Mouse (Mus musculus): ENCODE data around the gene Zc3h12c.

Gene Zc3h12c

DNA sequence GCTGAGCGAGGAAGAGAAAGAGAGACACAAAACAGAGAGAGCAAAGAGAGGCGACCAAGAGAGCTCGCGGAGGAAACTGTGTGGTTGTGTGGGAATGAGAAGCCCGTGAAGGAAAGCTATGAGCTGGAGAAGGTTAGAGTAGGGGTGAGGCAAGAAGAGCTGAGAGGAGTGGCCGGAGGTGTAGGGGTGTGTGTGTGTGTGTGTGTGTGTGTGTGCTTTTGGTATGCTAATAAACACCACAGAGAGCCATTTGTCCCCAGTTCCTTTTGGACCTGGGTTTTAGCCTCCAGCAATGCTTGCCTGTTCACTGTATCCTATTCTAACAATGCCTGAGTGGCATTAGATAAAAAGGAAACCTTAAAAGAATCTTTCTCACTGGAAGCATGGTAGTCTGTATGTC, 43.1 kb downstream of the Zc3h12c start:
- ChIA-PET CTCF (interaction anchor here in 3 of 4 experiments (0.6 to 1.5 kb wide), 4 partner anchors 26 to 166 kb away, joined by 3 to 4 read pairs (median 3); no protein-coding TSS in a partner anchor), POLR2A (interaction anchor here in 2 of 4 experiments (0.9 to 1.7 kb wide), 8 partner anchors 11 to 162 kb away, joined by 3 to 5 read pairs (median 3); partner anchors contain the start of genes Fdx1 (in 1 of the 2) and Rdx (in 1 of the 2))

DNA sequence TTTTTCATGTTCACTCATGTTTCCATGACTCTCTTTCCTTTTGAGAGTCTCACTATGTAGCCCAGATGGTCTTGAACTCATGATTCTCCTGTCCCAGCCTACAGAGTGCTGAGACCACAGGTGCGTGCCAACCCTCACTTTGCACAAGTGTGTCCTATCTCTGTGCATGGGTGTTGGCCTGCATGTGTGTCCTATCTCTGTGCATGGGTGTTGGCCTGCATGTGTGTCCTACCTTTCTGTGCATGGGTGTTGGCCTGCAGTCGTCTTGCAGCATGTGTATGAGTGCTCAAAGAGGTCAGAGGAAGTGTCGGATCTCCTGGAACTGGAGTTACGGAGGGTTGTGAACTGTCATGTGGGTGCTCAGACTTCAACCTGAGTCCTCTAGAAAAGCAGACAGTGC, 49.2 kb downstream of the Zc3h12c start:
- ChIA-PET POLR2A (no interaction called here), CTCF (no interaction called here)

DNA sequence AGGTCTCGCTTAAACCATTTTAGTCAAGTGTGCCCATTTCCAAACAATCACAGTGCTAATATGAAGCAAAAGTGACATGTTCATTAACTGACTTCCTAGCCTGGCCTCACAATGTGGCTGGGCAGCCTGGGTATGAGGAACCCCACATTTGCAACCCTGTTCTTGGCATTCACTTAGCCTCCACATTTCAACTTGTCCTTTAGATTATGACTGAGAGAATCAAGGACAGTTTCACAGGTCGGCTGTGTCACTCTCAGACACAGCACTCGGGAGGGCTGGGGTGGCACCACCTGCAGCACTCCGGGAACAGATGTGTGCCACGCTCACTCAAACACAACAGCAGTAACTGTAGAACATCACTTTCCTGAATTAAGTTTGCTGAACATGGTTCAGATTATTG, 55.3 kb downstream of the Zc3h12c start:
- ChIA-PET CTCF (interaction anchor here in 1 of 4 experiments (1.2 kb wide), 1 partner anchor 14 kb away, joined by 7 read pairs; no protein-coding TSS in a partner anchor), POLR2A (interaction anchor here in 1 of 4 experiments (0.9 kb wide), 1 partner anchor 12 kb away, joined by 4 read pairs; no protein-coding TSS in a partner anchor)

DNA sequence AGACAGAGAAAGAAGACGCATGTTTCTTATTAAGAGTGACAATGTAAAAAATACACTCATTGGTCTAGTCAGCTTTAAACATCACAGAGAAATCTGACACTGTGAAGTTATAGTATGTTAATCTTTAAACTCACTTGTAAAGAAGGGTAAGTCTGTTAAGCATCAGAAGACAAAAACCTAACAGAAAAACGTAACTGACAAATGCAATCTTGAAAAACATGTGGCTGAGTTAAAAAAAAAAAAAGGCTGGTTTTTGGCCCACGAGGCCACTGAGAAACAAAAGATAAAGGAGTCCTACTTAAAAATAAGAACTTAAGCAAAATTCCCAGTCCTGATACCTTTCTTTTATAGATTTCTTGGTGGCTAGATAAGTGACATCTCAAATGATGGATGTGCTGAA, 57.6 kb downstream of the Zc3h12c start:
- POLR2A ChIA-PET: interaction anchor here in 1 of 4 experiments (1.2 kb wide), 2 partner anchors 9 to 12 kb away, joined by 3 read pairs; no protein-coding TSS in a partner anchor
- CTCF ChIA-PET: interaction anchor here in 2 of 4 experiments (1.1 to 1.6 kb wide), 2 partner anchors 8 to 12 kb away, joined by 3 to 6 read pairs; no protein-coding TSS in a partner anchor

DNA sequence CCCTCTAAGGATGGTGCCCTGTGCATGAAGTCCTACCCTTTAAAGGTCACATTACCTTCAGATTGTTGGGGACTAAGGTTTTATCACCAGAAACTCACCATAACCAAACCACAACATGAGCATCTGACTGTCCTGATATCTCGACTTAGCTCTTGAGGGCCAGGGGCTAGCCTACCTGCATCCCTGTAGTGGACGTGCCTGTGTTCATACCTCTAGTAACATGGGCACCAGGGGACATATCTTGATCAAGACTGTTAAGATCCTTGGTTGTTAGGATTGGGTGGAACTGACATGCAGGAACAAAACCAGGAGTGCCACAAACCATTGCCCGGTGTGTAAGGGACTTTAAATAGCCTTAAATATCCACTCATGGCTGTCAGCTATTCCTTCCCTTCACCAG, 61.2 kb downstream of the Zc3h12c start:
- ChIA-PET POLR2A (no interaction called here), CTCF (no interaction called here)

DNA sequence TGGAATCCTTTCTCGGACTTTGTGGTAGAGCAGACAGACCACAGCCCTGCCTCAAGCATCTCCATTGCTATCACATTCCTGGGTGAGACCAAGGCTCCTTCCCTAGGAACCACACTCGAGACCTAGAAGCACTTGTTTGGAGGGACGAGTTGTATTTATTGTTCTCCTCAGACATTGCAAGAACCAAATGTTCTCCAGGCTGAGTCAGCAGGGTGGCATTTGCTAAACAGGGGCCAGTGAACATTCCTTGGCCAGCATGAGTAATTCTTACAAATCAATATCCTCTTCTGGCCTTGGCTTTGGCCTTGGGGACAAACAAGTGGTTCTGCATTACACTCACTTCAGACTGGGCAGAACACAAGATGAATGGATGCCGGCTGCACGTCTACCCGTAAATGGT, 62.9 kb downstream of the Zc3h12c start:
- ChIA-PET POLR2A (interaction anchor here in 1 of 4 experiments (0.6 kb wide), 1 partner anchor 123 kb away, joined by 3 read pairs; no protein-coding TSS in a partner anchor), CTCF (no interaction called here)

DNA sequence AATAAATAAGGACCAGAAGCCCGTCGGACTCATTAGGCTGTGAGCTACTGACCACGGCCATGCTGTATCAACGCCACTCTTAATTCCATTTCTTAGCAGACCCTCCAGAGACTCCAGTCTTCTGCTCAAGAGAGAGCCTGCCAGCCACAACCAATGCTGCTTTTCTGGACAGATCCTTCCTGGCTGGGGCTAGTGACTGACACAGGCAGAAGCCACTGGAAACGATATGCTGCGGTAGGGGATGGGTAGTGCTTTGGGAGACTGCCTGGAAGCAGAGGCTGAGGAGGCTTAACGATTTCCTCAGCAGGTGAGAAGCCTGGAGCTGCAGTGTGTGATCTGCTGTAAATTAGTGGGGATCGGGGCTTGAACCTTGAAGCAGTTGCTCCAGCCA, 64.2 kb downstream of the Zc3h12c start:
- POLR2A ChIA-PET: interaction anchor here in 2 of 4 experiments (0.8 to 0.9 kb wide), 2 partner anchors 11 to 125 kb away, joined by 3 read pairs; no protein-coding TSS in a partner anchor

DNA sequence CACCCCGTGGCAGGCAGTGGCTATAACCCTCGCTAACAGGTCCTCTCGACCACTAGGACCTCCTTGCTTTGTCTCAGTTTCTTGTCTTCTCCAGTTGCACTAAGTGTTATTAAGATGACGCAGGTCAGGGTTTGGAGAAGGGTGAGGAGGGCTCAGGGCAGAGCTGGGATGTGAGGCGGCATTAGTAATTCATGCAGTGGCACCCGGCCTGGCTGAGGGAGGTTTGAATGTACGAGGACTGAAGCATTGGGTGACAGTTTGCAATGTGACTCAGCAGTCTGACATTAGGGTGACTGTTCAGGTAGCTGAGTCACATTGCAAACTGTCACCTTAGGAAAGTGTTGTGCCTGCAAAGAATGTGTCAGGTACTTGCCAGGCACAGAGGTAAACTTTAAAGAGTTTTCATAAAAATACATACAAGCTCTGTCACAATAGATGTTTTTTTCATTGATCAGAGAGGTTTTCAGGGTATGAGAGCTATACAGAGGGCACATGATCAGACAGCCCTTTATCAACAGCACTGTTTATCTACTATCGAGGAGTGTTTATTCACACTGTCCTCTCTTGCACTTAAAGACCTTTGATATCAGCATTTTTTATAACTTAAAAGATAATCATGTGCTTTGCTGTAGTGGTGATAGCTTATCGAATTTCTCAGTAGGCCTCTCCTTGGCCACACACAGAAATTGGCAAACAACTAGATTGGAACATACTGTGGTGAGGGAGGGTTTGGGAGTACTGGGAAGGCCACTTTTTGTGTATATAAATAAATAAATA, 64.7 kb downstream of the Zc3h12c start:
- ChIA-PET CTCF (interaction anchor here in 1 of 4 experiments (0.6 kb wide), 1 partner anchor 179 kb away, joined by 3 read pairs; no protein-coding TSS in a partner anchor), POLR2A (interaction anchor here in 2 of 4 experiments (0.8 to 0.9 kb wide), 2 partner anchors 12 to 125 kb away, joined by 3 read pairs; no protein-coding TSS in a partner anchor)

More for the DNA sequence above, 64.2 kb downstream of the Zc3h12c start:
- CTCF ChIA-PET: interaction anchor here in 1 of 4 experiments (0.6 kb wide), 1 partner anchor 178 kb away, joined by 3 read pairs; no protein-coding TSS in a partner anchor

DNA sequence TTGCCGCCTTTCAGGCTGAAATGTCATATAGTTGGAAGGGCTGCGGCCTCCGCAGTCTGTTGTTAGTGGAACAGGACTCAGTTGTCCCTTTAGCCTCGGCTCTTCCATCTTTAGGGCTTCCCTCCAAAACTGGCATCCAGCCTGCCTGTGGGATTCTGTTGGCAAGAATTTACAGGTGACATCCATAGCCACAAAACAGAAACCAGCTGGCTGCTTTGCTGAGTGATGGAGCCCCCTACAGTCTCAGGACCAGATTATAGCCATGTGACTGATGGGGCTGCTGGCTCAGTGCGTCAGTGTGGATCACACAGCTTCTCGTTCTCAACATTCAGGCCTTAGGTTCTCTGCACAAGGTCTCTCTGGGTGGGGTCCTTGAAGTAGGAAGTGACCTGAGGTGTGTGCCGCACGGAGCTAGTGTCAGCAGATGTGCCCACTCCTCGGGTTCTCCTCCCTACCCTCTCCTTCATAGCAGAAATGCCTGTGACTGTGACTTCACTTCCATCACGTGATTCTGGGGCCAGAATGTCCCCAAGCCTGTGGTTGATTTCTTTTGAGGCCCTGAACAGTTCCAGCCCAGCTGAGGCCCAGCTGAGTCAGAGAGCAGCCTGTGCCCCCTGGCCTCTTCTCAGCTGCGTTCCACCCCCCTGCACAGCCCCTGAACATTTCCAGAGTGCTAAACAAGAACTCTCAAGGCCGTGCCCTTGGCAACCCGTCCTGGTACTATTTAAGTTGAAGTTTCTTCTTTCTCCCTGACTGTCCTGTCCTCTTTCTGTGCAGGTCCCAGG, 66.1 kb downstream of the Zc3h12c start:
- POLR2A ChIA-PET: interaction anchor here in 3 of 4 experiments (0.5 to 1.4 kb wide), 4 partner anchors 8 to 122 kb away, joined by 3 read pairs; partner anchors contain the start of gene Zc3h12c (in 1 of the 3)
- CTCF ChIA-PET: interaction anchor here in 3 of 4 experiments (0.5 to 1.1 kb wide), 3 partner anchors 8 to 125 kb away, joined by 3 to 4 read pairs (median 3); no protein-coding TSS in a partner anchor

DNA sequence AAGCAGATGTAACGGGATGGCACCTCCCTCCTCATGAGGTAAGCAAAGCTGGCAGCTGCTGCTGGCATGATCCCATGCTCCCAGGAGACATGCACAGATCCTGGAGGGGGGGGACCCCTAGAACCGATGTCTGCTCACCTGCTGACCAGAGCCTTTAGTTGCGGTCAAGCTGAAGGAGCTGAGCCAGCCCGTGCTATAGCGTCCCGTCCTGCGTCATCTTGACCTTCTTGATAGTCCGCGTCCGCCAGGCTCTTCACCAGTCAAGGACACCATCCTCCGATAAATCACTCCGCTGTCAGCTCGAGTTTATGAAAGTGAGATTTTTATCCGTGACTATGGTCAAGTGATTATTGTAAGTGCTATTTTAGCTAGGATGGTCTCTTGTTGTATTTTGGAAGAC, 67.9 kb downstream of the Zc3h12c start:
- ChIA-PET POLR2A (interaction anchor here in 1 of 4 experiments (0.5 kb wide), 1 partner anchor 1563 kb away, joined by 4 read pairs; no protein-coding TSS in a partner anchor), CTCF (interaction anchor here in 3 of 4 experiments (0.6 to 3.1 kb wide), 3 partner anchors 104 to 123 kb away, joined by 3 to 19 read pairs (median 9); no protein-coding TSS in a partner anchor)

DNA sequence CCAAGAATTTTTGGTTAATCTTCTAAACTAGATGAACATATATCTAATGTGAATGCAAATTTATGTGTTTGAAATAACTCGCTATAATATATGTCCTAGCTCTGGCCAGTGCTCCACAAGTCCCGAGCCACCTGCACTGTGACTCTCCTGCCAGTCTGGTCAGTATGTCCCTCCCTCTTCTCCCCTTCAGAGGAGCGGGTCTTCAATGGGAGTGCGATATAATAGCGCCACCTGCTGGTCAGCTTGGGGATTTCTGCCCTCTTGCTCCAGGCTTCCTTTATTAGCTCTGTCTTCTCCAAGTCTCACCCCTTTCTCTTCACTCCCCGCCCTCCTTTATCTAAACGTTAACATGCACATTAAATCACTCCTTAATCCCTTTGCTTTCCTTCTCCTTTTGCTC, 69.8 kb downstream of the Zc3h12c start:
- ChIA-PET POLR2A (interaction anchor here in 3 of 4 experiments (0.6 to 1.6 kb wide), 8 partner anchors 12 to 135 kb away, joined by 3 to 5 read pairs (median 3); partner anchors contain the start of gene Fdx1 (in 1 of the 3)), CTCF (interaction anchor here (0.6 to 3.1 kb wide), 34 partner anchors 9 to 1365 kb away, joined by 3 to 22 read pairs (median 4); partner anchors contain the start of gene Fdx1 (in 1 of the 4))

DNA sequence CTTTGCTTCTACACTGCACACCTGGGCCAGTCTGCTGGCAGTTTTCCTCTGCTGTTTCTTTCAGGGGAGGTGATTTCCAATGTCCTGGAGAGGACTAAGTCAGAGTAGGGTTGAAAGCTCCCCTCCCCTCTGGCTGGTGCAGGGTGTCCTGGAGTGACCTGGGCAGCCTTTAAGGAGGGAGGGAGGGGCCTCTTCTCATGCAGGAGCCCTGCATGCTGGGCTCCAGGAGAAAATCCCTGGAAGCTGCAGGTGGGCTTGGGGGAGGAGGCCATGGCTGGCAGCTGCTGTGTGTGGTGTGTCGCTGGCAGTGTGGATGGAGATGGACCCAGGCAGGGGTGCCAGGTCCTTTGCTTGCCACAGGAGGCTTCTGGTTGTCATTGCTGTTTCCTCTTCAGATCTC, 71.0 kb downstream of the Zc3h12c start:
- POLR2A ChIA-PET: interaction anchor here in 2 of 4 experiments (1.3 to 1.4 kb wide), 2 partner anchors 13 to 71 kb away, joined by 3 to 4 read pairs; partner anchors contain the start of gene Zc3h12c (in 1 of the 2)
- CTCF ChIA-PET: interaction anchor here in 1 of 4 experiments (1.4 kb wide), 1 partner anchor 104 kb away, joined by 4 read pairs; no protein-coding TSS in a partner anchor

DNA sequence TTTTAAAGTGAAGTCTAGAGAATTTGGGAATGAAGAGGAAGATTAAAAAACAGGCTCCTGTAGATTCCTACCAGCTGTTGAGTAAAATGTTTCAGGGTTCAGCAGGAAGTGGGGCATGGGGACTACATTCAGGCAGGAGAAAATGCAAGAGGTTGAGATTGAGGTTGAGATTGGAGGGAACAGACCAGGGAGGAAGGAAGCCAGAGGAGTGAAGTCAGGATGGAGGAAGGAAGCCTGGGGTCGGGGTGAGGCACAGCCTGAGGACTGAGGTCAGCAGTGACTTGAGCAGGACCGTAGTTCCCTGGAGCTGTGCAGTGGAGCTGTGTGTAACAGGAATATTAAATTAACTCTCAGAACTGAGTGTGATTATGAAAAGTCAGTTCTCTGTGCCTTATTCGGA, 72.7 kb downstream of the Zc3h12c start:
- CTCF ChIA-PET: interaction anchor here in 2 of 4 experiments (0.5 to 0.6 kb wide), 2 partner anchors 102 to 661 kb away, joined by 3 to 7 read pairs; no protein-coding TSS in a partner anchor
- POLR2A ChIA-PET: interaction anchor here in 1 of 4 experiments (1.2 to 1.3 kb wide), 2 partner anchors 13 to 34 kb away, joined by 4 to 5 read pairs; no protein-coding TSS in a partner anchor

DNA sequence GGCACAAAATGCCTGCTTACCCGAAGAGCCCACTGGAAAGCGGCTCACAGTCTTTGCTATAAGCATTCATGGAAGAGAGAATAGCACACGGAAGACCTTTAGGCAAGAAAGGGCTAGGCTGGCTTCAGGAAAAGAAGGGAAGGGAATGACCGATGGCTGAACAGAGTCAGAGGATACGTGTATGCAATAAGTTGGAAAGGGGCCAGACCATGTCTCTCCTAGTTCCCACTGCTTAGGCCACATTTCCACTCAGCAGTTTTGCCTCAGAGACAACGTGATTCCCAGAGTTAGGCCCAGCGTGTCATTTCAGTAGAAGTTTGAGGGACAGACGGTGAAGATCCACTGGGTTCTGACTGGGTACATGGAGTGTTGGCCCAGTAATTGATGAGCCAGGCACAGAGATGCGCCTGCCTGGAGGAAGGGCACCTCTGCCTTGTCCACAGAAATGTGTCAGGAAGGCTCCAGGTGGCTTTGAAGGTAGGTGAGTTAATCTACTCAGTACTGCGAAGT, 73.8 kb downstream of the Zc3h12c start:
- POLR2A ChIA-PET: no interaction called here
- CTCF ChIA-PET: no interaction called here

DNA sequence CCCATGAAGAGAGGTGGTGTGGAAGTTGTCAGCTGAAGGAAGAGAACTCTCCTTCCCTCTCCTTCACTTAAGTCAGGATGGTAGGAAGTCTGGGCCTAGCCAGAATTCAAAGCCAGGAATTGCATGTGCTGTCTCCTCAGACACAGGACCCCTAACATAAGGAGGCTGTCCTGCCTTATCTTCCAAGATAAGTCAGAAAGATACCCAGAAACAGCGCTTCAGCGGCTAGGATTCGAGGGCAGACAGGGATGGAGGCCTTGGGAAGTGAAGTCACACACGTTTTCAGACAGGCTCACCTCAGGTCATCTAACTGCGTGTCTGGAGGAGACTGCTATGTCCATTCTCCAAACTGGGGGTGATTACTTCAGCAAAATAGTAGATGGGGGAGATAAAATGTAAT, 74.4 kb downstream of the Zc3h12c start:
- POLR2A ChIA-PET: no interaction called here
- CTCF ChIA-PET: interaction anchor here in 1 of 4 experiments (1.1 kb wide), 1 partner anchor 100 kb away, joined by 3 read pairs; no protein-coding TSS in a partner anchor

DNA sequence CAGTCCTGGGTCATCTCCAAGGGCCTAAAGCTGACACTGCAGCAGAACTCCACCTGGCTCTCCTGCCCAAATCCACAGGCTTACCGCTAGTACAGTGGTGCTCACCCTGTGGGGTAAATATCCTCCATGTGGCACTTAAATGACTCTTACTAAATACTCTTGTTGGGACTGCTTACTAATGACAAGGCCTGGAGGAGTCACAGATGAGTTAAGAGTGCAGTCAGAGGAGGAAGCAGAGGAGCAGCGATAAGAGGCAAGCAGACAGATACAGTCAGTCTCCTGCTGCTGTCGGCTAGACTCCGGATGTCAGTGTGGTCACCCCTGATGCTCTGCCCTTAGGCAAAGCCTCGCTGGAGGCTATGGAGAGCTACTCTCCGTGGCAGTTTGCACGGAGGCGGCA, 75.3 kb downstream of the Zc3h12c start:
- ChIA-PET POLR2A (interaction anchor here in 2 of 4 experiments (0.9 to 1.1 kb wide), 3 partner anchors 9 to 114 kb away, joined by 3 read pairs; no protein-coding TSS in a partner anchor), CTCF (interaction anchor here in 1 of 4 experiments (1.1 kb wide), 1 partner anchor 99 kb away, joined by 3 read pairs; no protein-coding TSS in a partner anchor)

DNA sequence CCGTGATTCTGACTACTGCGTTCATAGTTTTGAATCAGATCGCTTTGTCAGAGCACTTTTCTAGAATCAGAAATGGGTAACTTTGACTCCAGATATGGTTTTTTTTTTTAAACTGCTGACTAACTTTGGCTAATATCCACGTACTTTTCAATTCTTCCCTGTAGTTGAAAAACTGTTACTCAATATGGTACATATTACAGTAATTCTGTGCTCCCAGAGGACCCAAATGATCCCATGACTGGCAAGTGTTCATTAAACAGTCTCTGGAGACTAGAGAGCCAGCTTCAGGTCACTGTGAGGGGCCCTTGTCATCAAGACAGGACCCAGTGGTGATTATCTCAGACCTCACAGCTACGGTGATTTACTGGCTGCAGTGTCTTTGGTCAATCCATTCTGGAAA, 76.1 kb downstream of the Zc3h12c start:
- ChIA-PET CTCF (interaction anchor here in 1 of 4 experiments (0.7 kb wide), 1 partner anchor 10 kb away, joined by 4 read pairs; no protein-coding TSS in a partner anchor), POLR2A (interaction anchor here in 2 of 4 experiments (1.1 kb wide), 2 partner anchors 11 to 113 kb away, joined by 3 read pairs; no protein-coding TSS in a partner anchor)

DNA sequence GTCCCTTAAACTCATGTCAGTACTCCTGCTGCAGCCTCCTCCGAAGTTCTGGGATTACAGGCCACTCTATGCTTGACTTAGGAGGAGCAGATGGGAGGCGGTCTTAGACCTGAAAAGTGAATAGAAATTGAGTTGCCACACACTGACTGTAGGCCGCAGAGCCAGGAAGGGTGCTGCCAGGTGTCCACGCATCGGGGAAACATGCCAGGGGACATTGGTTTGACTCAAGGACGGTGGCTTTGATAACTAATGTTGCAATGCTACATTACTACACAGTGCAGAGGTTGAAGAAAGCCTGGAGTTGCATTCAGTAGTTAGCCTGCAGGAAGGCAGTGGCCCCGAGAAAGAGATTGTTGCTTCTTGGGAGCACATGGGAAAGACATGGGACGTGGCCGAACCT, 76.6 kb downstream of the Zc3h12c start:
- ChIA-PET POLR2A (no interaction called here), CTCF (no interaction called here)
